Mouse (Mus musculus): Measurements from ENCODE around the gene Por.
A peak's percentile ranks its signal among the peaks of the same experiment; 100 is the strongest.

The Por gene

GRCm38 (mm10) chr5:135702190-135702589 is 32.4 kb downstream of the Por start:
- no peak for ATAC-seq (ENCODE audit: low TSS enrichment)

- ATAC-seq (ENCODE audit: low TSS enrichment) = peak; percentile 89
These were observed 32.9 kb downstream of the Por start for GRCm38 (mm10) chr5:135702682-135703192.

GRCm38 (mm10) chr5:135703431-135703830 is 33.6 kb downstream of the Por start:
- no peak for ATAC-seq (ENCODE audit: low TSS enrichment)

- no peak for ATAC-seq (ENCODE audit: low TSS enrichment)
These were observed 35.5 kb downstream of the Por start for GRCm38 (mm10) chr5:135705383-135705782.

- ATAC-seq (ENCODE audit: low TSS enrichment) = no peak
These were observed 37.2 kb downstream of the Por start for GRCm38 (mm10) chr5:135707039-135707438.

GRCm38 (mm10) chr5:135707855-135708254 is 38.0 kb downstream of the Por start:
- ATAC-seq (ENCODE audit: low TSS enrichment) = no peak

- ATAC-seq (ENCODE audit: low TSS enrichment) = no peak
These were observed 39.9 kb downstream of the Por start for GRCm38 (mm10) chr5:135709716-135710115.

GRCm38 (mm10) chr5:135710599-135711214 is 40.9 kb downstream of the Por start:
- ATAC-seq (ENCODE audit: low TSS enrichment) = peak; percentile 64

GRCm38 (mm10) chr5:135711582-135712355 is 41.9 kb downstream of the Por start:
- no peak for ATAC-seq (ENCODE audit: low TSS enrichment)

GRCm38 (mm10) chr5:135712803-135713202 is 43.0 kb downstream of the Por start:
- peak; percentile 50 for ATAC-seq (ENCODE audit: low TSS enrichment)

GRCm38 (mm10) chr5:135713441-135714218 is 43.8 kb downstream of the Por start:
- ATAC-seq (ENCODE audit: low TSS enrichment) = peak; percentile 35

- ATAC-seq (ENCODE audit: low TSS enrichment) = no peak
These were observed 45.8 kb downstream of the Por start for GRCm38 (mm10) chr5:135715624-135716023.

- no peak for ATAC-seq (ENCODE audit: low TSS enrichment)
These were observed 49.8 kb downstream of the Por start for GRCm38 (mm10) chr5:135719586-135720120.

- no peak for ATAC-seq (ENCODE audit: low TSS enrichment)
These were observed 50.3 kb downstream of the Por start for GRCm38 (mm10) chr5:135720121-135720520.

- no peak for ATAC-seq (ENCODE audit: low TSS enrichment)
These were observed 51.2 kb downstream of the Por start for GRCm38 (mm10) chr5:135721076-135721475.

GRCm38 (mm10) chr5:135722121-135722520 is 52.3 kb downstream of the Por start:
- peak; percentile 17; the same call in 1 of the 2 replicates for ATAC-seq (ENCODE audit: low TSS enrichment)

GRCm38 (mm10) chr5:135723165-135723751 is 53.4 kb downstream of the Por start:
- no peak for ATAC-seq (ENCODE audit: low TSS enrichment)

GRCm38 (mm10) chr5:135724536-135725322 is 54.9 kb downstream of the Por start:
- ATAC-seq (ENCODE audit: low TSS enrichment) = peak; percentile 45; the same call in 1 of the 2 replicates

- peak; percentile 69 for ATAC-seq (ENCODE audit: low TSS enrichment)
These were observed 55.6 kb downstream of the Por start for GRCm38 (mm10) chr5:135725391-135725841.

- no peak for ATAC-seq (ENCODE audit: low TSS enrichment)
These were observed 56.2 kb downstream of the Por start for GRCm38 (mm10) chr5:135725991-135726390.
